Mouse (Mus musculus) embryonic fibroblast, embryonic 13.5 days (primary cell): ENCODE measurements around the gene Gtpbp6. TPM values are rescaled to one million over a fixed set of nuclear protein-coding genes. Genes with fewer than 3 reads are reported as not detected.
"Not testable (repeated sequence)": the region's sequence is repeated elsewhere in the genome, so short reads cannot be mapped to it uniquely, and the experiment has no call there.

Experiments
- H3K27ac ChIP-seq: 2 replicates; pipeline ENCODE4 v1.5.1; 2012; ENCODE audit warnings: low read length, control low read depth, inconsistent platforms; ENCODE audit not compliant: insufficient read depth
- H3K4me1 ChIP-seq: 2 replicates; pipeline ENCODE4 v1.6.1; 2011; ENCODE audit warnings: low read length; ENCODE audit not compliant: control insufficient read depth, insufficient read depth
- H3K4me3 ChIP-seq: 2 replicates; pipeline ENCODE4 v1.5.1; 2011; ENCODE audit warnings: mild to moderate bottlenecking, control low read depth, low read length; ENCODE audit not compliant: insufficient read depth
- CTCF ChIP-seq: IDR thresholded peaks from 2 replicates; pipeline ENCODE4 v1.5.1; 2011; ENCODE audit warnings: mild to moderate bottlenecking, control low read depth, low read length, moderate library complexity, borderline replicate concordance; ENCODE audit not compliant: insufficient read depth
- POLR2A ChIP-seq: IDR thresholded peaks from 2 replicates; pipeline ENCODE4 v1.6.1; 2011; ENCODE audit warnings: low read depth, mild to moderate bottlenecking, control low read depth, low read length, moderate library complexity
- polyA plus RNA-seq: library from polyadenylated mRNA; stranded (reverse); fragments of >200 nt; gene quantifications from 2 replicates; pipeline ENCODE4 v1.2.4, GENCODE M21; 2011; ENCODE audit warnings: low read depth; ENCODE audit not compliant: missing spikeins, insufficient read length

Gtpbp6 gene
- polyA plus RNA-seq, 1 experiment: 24.7 TPM

GRCm38 (mm10) chr5:110100921-110101631, 6.9 kb downstream of the Gtpbp6 start:
- TF ChIP-seq POLR2A (no peak), CTCF (no peak)
- Histone ChIP-seq H3K27ac (no peak overlapping the region), H3K4me3 (no peak overlapping the region), H3K4me1 (no peaks in the 10 kb centered on the region)

DNA sequence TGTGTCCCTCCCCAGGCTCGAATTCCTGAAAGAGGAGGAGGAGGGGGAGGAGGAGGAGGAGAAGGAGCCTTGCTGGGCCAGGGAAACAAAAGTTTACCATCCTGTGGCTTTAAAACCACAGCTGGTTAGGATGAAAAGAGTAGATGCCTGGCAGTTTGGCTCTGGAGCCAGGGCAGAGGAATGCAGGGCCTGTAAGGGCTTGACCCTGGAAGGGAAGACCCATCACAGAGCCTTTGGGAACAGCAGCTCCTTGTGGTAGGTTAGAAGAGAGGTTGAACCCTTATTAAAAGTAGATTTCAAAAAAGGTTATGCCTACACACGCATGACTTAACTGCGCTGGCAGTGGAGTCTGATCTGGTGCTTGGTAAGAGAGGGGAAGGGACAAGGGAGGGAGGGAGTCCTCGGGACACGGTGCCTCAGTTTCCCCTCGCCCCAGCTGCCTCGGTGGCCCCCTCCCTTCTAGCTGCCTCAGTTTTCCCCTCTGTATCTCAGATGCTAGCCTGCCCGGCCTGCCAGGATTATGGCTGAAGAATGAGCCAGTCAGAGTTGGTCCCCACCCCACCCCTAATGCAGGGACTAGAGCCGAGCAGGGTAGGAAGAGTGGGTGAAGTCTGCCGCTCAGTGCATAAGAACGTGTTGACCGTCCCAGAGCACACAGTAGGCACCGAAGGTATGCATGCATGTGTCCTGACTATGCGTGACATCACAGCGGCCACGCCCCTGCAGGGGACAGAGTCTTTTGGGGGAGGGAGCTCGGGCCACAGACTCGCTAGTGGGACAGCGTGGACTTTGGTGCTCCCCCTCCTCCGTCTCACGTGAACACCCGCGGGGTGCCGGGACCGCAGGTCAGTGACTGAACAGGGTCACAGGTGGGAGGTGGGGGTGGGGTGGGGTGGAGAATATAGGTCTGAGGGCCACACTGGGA, 8.1 kb downstream of the Gtpbp6 start, which contains the start of gene Plcxd1:
Gene Plcxd1 (plus strand): TSS at position 314 of the 925 bp plus-strand sequence.
- no peak within 1 kb of the TSS for H3K4me3 ChIP-seq
- H3K27ac ChIP-seq: no peak within 1 kb of the TSS
- peaks cover 3% of the 10 kb centered on the region; the same call in 1 of the 2 replicates for H3K4me1 ChIP-seq
- no peak for TF ChIP-seq POLR2A
- no peak for TF ChIP-seq CTCF

GRCm38 (mm10) chr5:110098991-110099477, 9.0 kb downstream of the Gtpbp6 start:
- Histone ChIP-seq H3K4me1 (peaks cover 5% of the 10 kb centered on the region; the same call in 1 of the 2 replicates), H3K4me3 (no peak overlapping the region), H3K27ac (no peak overlapping the region)
- TF ChIP-seq POLR2A (no peak), CTCF (no peak)

DNA sequence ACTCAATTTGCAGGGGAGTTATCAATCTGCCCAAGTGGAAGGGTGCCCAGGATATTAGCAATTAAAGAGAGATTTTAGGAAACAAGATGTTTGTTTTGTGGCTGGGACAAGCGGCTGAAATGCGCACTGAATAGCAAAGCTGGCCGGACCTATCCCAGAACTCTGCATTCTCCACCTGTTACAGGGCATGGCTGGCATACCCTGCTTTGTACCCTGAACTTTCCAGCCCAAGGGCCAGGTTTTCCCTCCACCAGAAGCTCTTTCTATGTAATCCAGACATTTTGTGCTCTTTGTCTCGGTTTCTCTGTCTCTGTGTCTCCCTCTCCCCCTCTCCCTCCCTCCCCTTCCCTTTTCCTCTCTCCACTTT, 13.2 kb downstream of the Gtpbp6 start:
- Histone ChIP-seq H3K4me3 (peak overlapping the region; percentile 75), H3K4me1 (peaks cover 5% of the 10 kb centered on the region; the same call in 1 of the 2 replicates), H3K27ac (no peak overlapping the region)
- TF ChIP-seq POLR2A (no peak), CTCF (no peak)

GRCm38 (mm10) chr5:110094030-110094846, 13.8 kb downstream of the Gtpbp6 start, which contains the start of gene Gm35315:
Gene Gm35315, minus strand, starts transcription at chr5:110094420.
- TF ChIP-seq POLR2A: peak; percentile 63
- no peak for TF ChIP-seq CTCF
- H3K4me3 ChIP-seq: peak within 1 kb of the TSS; percentile 75
- peak within 1 kb of the TSS; percentile 24; the same call in 1 of the 2 replicates for H3K27ac ChIP-seq
- H3K4me1 ChIP-seq: peaks cover 5% of the 10 kb centered on the region; the same call in 1 of the 2 replicates

GRCm38 (mm10) chr5:110091546-110091945, 16.5 kb downstream of the Gtpbp6 start:
- Histone ChIP-seq H3K27ac (no peak overlapping the region), H3K4me1 (peaks cover 5% of the 10 kb centered on the region; the same call in 1 of the 2 replicates), H3K4me3 (no peak overlapping the region)
- no peak for TF ChIP-seq CTCF
- TF ChIP-seq POLR2A: no peak

DNA sequence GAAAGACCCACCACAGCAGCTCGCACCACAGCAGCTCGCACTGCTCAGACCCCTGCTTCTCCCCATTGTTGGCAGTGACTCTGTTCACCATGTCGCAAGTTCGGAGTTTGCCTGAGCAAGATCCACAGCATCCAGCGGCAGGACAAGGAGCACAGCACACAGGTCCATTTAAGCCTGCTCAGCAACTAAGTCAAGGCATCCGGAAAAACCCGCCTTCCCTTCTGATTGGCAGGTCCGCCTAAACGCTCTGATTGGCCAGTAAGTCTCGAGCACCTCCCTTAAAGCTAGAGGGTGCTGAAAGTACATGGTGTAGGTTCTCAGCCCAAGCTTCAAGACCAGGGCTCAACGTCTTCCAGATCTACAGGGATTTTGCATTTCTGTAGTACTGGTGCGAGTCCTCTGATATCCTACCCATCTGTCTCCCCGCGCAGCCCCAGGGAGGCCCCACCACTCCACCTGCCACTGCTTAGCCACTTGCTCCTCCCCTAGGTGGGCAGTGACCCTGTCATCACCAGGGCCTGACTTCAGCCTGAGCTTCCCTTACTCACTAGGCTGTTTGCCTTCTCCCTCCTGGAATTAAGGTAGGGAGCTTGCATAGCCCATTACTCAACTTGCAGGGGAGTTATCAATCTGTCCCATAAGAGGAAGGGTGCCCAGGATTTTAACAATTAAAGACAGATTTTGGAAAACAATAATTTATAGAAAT, 21.7 kb downstream of the Gtpbp6 start:
- TF ChIP-seq CTCF (no peak), POLR2A (no peak)
- Histone ChIP-seq H3K27ac (no peak overlapping the region), H3K4me1 (no peaks in the 10 kb centered on the region), H3K4me3 (no peak overlapping the region)

- no peak overlapping the region for H3K4me3 ChIP-seq
- H3K4me1 ChIP-seq: no peaks in the 10 kb centered on the region
- TF ChIP-seq CTCF (no peak), POLR2A (no peak)
- H3K27ac ChIP-seq: no peak overlapping the region
Measured at GRCm38 (mm10) chr5:110082961-110083360, 25.0 kb downstream of the Gtpbp6 start.

DNA sequence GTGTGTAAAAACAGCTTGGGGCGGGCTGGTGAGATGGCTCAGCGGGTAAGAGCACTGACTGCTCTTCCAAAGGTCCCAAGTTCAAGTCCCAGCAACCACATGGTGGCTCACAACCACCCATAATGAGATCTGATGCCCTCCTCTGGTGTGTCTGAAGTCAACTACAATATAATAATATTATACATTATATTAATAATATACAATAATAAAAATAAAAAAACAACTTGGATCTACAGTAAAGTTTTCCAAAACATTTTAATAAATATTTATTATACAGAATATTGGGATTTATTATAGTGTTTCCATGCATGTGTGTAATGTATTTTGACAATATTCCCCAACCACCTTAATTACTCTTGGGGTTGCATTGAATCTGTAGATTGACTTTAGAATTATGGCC, 35.6 kb downstream of the Gtpbp6 start, which contains the start of gene Gm17655:
Gene Gm17655 (minus strand): TSS at position 101 of the 400 bp plus-strand sequence.
- H3K4me1 ChIP-seq, H3K4me3 ChIP-seq, H3K27ac ChIP-seq: not testable (repeated sequence)
